Mouse (Mus musculus): ENCODE results near the gene Tspan12.
"Not testable (repeated sequence)": the region's sequence is repeated elsewhere in the genome, so short reads cannot be mapped to it uniquely, and the experiment has no call there.

The Tspan12 gene

GRCm38 (mm10) chr6:21828001-21828400 is 24.3 kb downstream of the Tspan12 start:
- no peak for DNase-seq

GRCm38 (mm10) chr6:21823694-21824093 is 28.6 kb downstream of the Tspan12 start:
- DNase-seq, result no peak

DNA sequence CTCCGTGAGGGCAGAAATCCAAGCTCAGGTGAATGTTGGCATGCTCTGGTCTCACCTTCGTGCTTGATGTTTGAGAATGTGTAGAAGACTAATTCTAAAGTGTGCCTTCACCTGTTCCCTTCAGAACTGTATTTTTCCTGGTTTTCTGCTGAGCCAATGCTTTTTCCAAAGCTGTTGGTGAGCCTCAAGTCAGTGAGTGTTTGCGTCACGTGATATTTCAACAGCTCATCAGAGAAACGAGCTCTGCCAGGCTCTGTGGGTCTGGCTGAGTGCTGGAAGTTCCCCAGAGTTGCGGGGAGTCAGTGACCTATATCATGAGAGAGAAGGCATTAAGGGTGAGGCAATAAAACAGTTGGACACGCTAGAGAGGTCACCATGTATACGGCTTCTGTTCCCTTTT is 29.0 kb downstream of the Tspan12 start:
- DNase-seq, result peak; percentile 38 to 72

DNA sequence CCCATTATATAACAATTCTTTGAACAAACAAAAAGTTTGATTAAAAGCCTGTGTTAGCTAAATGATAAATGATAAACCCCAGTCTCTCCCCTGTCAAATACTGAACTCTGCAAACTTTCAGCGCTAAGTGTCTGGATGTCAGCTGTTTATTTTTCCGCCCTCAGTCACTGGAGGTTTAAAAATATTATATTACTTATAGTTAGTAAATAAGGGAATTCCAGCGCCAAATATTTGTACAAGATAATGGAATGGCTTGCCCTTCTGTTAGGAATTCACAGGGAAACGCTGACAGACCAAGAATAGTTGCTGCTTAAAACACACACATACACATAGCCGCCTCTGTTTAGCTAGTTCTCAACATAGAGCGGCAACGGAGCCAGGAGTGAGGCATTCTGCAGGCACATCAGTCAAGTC is 29.6 kb downstream of the Tspan12 start:
- DNase-seq, result no peak

GRCm38 (mm10) chr6:21818107-21818807 is 34.1 kb downstream of the Tspan12 start:
- DNase-seq, result no peak

- no peak for DNase-seq
Observed at GRCm38 (mm10) chr6:21806005-21806404, 46.3 kb downstream of the Tspan12 start.

DNA sequence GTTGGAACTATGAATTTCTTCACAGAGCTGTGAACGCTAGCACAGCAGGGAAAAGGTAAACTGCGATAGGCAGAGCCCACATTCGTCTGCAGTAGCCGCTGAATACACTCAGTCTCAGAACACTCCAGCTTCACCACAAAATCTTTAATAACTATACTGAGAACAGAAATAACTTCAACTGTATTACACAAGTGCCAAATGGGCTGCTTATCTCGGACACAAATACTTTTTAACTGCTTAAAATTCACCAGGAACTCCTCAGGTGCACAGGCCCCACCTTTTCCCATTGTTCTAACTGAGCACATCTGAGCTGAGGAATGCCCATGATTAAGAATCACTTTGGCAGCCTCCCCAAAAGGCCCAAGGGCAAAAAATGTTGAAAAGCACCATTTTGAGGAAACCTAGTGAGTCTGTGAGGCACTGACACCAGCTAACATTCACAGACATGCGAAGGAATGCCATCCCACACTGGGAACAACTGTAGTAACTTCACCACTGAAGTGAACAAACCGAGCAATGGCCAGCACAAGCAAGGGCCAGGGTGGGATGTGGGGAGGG is 47.2 kb downstream of the Tspan12 start:
- no peak for DNase-seq

DNA sequence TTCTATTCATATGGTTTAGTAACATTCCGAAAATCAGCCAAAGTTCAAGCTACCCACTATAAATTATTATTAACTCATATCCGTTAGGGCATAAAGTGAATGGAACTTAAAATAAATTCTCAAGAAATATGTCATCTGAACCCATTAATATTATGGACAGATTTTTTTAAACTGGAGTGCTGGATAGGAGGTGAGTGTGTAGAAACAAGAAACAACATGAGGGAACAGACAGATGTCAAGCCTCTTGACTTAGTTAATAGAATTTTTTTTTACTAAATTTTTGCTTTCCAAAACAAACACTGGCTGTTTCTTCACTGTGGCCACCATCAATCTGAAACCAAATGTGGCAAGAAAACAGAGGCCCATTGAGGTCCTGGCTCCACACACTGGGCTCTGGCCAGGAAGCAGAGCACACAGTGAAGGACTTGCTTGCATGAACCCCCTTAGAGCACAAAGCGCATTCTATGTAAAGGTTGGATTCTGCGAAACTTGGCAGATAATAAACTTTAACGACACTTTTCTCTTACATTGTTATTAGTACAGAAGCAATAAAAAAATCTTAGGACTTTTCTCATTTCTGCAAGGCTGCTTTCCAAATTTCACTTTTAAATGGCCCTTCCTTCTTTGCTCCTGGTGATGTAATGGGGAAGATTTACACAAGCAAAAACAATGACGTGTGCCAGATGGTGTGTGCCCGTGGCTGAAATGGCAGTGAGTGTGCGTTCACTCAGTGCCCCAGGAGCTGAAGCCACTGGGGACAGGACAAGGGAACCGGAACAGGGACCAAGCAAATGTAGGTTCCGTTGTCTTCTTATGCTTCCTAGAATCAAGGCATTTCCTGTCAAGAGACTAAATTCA is 48.6 kb downstream of the Tspan12 start:
- DNase-seq, result peak in 1 of 2 experiments; percentile 24

- DNase-seq, result peak; percentile 51 to 54
Observed at GRCm38 (mm10) chr6:21798581-21798980, 53.7 kb downstream of the Tspan12 start.

DNA sequence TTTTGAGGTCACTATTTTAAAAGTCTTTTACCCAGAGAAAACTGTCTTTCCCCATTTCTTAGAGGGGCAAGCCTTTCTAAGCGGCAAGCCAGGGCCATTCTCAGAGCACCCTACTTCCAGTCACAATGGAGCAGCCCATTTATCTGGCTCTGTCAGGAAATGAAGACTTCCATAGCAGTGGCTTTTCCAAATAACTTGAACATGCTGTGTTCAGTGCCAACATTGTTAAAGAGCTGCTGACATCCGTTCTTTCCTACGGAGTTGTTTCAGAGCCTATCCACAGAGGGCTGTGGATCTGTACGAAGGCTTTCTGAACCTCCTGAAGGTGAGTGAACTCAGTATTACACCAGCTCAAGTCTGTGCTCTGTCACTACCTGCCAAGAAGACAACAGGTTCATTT is 55.2 kb downstream of the Tspan12 start:
- peak in 1 of 2 experiments; percentile 36 for DNase-seq

GRCm38 (mm10) chr6:21796413-21796812 is 55.9 kb downstream of the Tspan12 start:
- DNase-seq, result no peak

GRCm38 (mm10) chr6:21795410-21795809 is 56.9 kb downstream of the Tspan12 start:
- no peak for DNase-seq

GRCm38 (mm10) chr6:21795072-21795407 is 57.3 kb downstream of the Tspan12 start:
- peak; percentile 61 to 71 for DNase-seq

DNA sequence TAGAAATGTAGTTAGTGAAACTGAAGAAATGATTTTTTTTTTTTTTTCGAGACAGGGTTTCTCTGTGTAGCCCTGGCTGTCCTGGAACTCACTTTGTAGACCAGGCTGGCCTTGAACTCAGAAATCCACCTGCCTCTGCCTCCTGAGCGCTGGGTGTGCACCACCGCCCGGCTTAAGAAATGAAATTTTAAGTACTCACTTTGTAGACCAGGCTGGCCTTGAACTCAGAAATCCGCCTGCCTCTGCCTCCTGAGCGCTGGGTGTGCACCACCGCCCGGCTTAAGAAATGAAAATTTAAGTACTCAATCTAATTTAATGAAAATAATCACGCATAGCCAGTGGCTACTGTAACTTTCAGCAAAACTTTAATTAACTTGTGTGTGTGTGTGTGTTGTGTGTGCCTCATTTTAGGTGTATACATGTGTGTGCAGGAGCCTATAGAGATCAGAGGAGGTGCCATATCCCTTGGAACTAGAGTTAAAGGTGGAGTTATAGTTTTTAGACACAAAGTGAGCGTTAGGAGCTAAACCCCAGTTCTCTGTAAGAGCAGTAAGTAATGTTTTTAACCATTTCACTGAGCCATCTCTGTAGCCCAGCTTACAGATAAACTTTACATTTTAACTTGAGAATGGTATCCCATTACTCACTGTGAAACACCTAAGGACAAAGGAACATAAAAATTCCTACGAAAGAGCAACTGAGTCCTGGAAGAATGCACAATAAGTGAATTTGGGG is 57.8 kb downstream of the Tspan12 start:
- no peak for DNase-seq

- no peak for DNase-seq
Observed at GRCm38 (mm10) chr6:21791307-21791706, 61.0 kb downstream of the Tspan12 start.

- no peak for DNase-seq
Observed at GRCm38 (mm10) chr6:21790550-21791086, 61.7 kb downstream of the Tspan12 start.

DNA sequence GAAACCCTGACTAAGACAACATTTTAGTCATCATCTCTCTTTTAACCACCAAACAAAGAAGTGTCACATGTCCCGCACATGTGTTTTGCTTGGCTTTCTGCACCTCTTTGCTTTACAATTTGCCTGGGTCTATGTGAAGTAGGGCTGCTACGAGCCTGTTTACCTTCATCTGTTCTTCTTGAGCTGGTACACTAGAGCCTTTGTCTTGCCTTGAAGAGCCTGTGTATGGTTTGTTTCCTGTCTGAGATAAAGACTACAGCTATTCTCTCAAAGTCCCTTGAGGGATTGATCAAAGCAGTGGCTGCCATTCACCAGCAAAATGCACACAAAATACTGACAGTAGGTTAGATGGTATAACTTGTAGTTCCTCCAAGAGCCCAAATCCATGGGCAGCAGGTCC is 62.3 kb downstream of the Tspan12 start:
- DNase-seq, result no peak

- not testable (repeated sequence) for DNase-seq
Observed at GRCm38 (mm10) chr6:21789582-21789981, 62.7 kb downstream of the Tspan12 start.

- DNase-seq, result no peak
Observed at GRCm38 (mm10) chr6:21787757-21788156, 64.6 kb downstream of the Tspan12 start.

DNA sequence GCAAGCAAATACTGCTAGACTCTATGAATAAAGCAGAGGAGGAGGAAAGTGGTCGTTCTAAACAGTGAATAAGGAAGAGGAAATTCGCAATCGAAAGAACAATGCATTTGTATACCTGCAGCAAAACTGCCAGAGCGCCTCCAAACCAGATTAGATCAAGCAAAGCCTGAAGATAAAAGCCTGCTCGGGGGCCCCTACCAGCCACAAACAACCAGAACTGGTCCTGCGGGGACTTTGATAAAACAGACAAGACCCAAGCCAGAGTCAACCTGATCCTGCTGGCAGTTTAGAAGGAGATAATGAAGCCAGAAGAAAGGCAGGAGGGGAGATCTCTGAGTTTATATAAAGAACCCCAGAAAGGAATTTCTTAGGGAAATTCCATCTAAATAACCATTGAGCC is 65.0 kb downstream of the Tspan12 start:
- no peak for DNase-seq

- DNase-seq, result no peak
Observed at GRCm38 (mm10) chr6:21774213-21774916, 78.0 kb downstream of the Tspan12 start.

- DNase-seq, result no peak
Observed at GRCm38 (mm10) chr6:21769447-21769809, 82.9 kb downstream of the Tspan12 start.
